Mouse (Mus musculus): Measurements from ENCODE around the gene Plekhg6. TPM values are rescaled to one million over a fixed set of nuclear protein-coding genes. Genes with fewer than 3 reads are reported as not detected.

Plekhg6 gene
- polyA plus RNA-seq, 1 experiment, result not detected

DNA sequence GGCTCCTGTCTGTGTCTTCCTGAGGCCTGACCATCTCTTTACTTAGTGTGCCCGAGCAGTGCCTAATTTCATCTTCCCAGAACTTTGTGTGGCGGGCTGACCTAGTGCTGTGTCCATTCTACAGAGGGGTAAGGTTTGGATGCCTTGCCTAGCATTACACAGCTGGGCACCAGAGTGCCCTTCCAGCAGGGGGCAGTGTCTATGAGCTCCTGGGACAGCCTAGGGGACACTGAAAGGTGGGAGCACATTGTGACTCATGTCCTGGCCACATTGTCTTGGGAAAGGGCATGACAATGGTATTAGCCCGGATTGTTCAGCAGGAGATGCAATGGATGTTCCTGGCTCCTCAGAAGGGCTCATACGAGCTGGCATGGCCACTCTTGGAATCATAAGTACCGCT, 52.4 kb downstream of the Plekhg6 start:
- TF ChIP-seq GATA1 (IDR thresholded peaks at IDR 0.05; ENCODE audit: low read length), result no peak

DNA sequence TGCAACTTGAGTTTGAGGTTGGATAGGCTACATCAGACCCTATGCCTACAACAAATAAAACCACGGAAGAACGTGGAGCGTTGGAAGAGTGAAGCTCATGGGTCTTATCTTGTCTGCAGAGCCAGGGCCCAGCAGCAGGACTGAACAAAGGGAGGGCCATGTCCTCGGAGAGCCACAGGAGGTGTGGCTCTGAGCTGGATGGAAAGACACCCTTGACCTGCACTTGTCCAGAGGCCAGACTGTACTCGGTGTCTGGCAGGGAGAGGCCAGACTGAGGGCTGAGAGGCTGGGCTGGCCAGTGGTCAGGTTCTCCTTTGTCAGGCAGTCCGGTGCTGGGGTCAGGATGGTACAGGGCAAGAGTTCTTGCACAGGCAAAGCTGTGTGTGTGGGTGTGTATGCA, 55.3 kb downstream of the Plekhg6 start:
- TF ChIP-seq GATA1 (IDR thresholded peaks at IDR 0.05; ENCODE audit: low read length), result no peak

DNA sequence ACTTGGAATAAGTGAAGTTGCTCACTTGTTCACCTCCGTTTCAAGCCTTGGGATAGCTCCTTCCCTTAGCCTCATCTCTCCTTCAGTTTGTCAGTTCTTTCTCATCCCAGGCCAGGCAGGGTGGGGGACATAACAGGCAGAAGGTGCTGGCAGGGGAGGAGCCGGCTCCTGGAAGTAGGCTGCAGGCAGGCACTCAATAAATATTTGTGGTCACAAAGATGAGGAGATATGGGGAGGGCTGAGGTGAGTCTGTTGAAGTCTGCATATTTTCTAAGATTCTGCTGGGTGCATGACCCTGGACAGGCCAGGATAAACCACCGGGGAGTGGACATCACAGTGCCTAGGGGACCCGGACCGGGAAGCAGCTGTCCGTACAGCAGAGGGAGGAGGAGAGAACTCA, 57.0 kb downstream of the Plekhg6 start:
- TF ChIP-seq GATA1 (IDR thresholded peaks at IDR 0.05; ENCODE audit: low read length), result no peak

DNA sequence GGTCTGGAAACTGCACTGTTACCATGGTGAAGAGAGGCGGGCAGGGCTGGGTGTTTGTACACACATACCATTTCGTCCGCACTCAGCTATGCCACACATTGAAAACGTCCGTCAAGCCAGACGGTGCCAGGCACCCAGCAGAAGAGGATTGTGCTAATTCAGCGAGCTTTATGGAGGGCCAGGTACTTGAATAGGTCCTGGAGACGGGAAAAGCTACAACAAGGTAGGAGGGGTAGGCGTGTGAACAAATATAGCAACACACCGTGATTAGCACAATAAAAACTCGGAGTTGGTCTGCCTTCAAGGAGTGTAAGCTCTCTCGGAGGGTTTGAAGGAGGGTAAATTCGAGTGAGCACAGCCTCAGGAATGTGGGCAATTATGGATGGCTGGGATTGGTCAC, 57.8 kb downstream of the Plekhg6 start:
- TF ChIP-seq GATA1 (IDR thresholded peaks at IDR 0.05; ENCODE audit: low read length), result no peak

GRCm38 (mm10) chr6:125321114-125321855, 59.3 kb downstream of the Plekhg6 start:
- no peak for TF ChIP-seq GATA1 (IDR thresholded peaks at IDR 0.05; ENCODE audit: low read length)

DNA sequence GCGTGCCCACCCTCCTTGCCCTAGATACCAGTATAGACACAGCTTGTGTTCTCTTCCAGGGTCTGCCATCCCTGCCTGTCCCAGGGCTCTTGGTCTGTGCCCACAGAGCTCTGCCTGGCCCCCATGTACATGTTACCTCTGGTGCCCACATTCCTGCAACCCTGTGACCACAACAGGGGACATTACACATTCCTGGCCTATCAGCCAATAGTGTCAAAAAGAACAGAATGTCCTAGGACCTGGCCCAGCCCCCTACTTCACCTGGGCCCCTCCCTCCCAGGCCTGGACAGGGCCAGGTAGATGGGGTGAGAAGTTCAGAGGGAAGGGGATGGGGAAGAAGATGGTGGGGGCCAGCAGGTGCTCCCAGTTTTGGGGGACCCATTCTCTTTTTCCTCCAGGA, 60.3 kb downstream of the Plekhg6 start, which contains the start of gene Scnn1a:
TSS of gene Scnn1a (plus strand) at position 337 of the 400 bp plus-strand sequence.
- TF ChIP-seq GATA1 (IDR thresholded peaks at IDR 0.05; ENCODE audit: low read length), result no peak

GRCm38 (mm10) chr6:125319919-125320296, 60.7 kb downstream of the Plekhg6 start:
- no peak for TF ChIP-seq GATA1 (IDR thresholded peaks at IDR 0.05; ENCODE audit: low read length)

DNA sequence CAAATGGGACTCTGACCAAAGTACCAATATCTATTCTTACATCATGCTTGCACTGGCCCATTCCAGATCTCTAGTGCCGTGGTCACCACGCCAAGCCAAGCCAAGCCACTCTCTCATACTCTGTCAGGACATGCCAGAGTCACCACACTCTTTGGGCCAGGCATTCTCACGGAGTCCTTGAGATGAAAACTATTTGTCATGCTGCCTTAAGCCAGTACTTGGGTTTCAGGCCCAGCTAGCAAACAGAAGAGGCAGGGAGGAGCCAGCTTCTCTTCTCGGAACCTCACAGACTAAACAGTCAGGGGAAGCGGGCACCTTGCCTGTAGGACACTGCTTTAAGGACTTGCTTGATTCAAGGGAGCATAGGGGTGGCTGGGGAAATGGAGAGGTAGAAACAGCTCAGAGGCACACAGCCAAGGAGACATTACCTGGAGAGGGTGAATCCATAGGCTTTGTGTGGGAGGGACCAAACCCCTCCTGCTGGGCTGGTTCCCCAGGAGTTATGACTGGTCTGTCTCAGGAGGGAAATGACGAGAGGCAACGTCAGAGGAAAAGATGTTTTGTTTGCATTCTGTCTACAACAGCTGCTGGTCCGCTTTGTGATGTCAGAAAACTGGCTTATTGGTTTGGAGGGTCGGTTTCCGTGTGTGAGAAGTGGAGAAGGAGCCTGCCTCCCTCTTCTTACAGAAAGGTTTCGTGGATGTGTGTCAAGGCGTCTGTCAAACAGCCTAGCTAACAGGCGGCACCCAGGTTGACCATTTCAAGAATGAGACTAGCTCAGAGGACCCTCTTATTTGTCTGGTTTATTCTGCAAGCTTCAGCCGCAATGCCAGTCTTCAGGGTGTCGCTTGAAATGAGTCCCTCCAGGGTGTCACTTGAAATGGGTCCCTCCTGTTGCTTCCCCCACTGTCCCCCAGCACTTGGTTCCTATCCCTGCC, 61.3 kb downstream of the Plekhg6 start:
- TF ChIP-seq GATA1 (IDR thresholded peaks at IDR 0.05; ENCODE audit: low read length), result no peak

- no peak for TF ChIP-seq GATA1 (IDR thresholded peaks at IDR 0.05; ENCODE audit: low read length)
Measured at GRCm38 (mm10) chr6:125317077-125317476, 63.5 kb downstream of the Plekhg6 start.

- TF ChIP-seq GATA1 (IDR thresholded peaks at IDR 0.05; ENCODE audit: low read length), result no peak
Measured at GRCm38 (mm10) chr6:125314746-125315145, 65.8 kb downstream of the Plekhg6 start.

DNA sequence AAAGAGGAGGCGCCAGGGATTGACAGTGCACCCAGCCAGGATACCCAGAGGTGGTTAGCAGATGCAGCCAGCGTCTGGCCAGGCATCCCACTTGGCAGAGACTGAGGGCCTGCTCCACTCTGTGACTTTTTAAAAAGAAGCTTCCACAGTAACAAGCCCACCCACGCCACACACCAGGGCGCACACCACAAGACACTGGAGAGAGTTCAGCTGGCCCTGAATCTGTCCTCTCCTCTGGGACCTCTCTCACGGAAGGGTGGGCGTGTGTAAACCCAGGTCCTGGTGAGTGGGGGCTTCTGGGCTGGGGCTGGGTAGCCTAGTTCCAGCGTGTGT, 66.4 kb downstream of the Plekhg6 start:
- TF ChIP-seq GATA1 (IDR thresholded peaks at IDR 0.05; ENCODE audit: low read length), result no peak

DNA sequence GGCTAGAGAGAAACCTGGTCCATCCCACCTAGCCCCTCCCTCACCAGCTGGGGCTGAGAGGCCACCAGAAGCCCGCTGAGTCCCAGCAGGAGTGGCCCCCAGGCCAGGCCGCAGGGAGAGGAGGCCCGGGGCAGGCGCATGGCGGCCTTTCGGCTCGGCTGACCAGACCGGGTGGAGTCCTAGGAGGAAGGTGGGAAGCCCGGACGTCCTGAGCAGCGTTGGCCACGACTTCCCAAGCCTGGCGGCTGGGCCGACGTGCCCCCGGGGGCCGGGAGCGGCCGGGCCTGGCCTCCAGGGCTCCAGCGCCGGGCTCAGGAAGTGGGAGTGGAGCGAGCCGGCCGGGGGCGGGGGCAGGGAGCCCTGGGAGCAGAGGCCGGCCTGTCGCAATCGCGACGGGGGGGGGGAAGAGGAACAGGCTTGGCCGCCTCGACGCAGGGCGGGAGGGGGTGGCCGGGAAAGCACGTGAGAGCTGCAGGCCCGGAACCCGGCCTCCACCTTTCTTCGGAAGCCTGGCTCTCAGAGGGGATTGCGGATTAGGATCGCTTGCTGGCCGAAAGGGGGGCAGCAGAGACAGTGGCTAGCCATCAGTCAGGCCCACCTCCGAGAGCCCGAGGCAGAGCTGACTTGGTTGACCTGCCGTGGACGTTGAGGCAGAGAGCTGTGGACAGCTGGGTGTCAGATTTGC, 66.9 kb downstream of the Plekhg6 start, which contains the start of gene Ltbr:
TSS of gene Ltbr (minus strand) at position 340 of the 685 bp plus-strand sequence.
- TF ChIP-seq GATA1 (IDR thresholded peaks at IDR 0.05; ENCODE audit: low read length), result no peak

Other genes starting within 250 kb of the Plekhg6 start
- gene Nop2, start 248.9 kb downstream of the Plekhg6 start, polyA plus RNA-seq (2012), result 49.3 and 104 TPM in 2 replicates
- gene Iffo1, start 235.6 kb downstream of the Plekhg6 start, polyA plus RNA-seq (2012), result 23.6 and 29.7 TPM in 2 replicates
- 12,939 and 20,956 TPM in 2 replicates for gene Gapdh, start 214.3 kb downstream of the Plekhg6 start, polyA plus RNA-seq (2012)
- 265 and 289 TPM in 2 replicates for gene Ncapd2, start 189.1 kb downstream of the Plekhg6 start, polyA plus RNA-seq (2012)
- 176 and 228 TPM in 2 replicates for gene Mrpl51, start 189.0 kb downstream of the Plekhg6 start, polyA plus RNA-seq (2012)
- 2.3 and 3.1 TPM in 2 replicates for gene Vamp1, start 165.2 kb downstream of the Plekhg6 start, polyA plus RNA-seq (2012)
- gene Tapbpl, start 148.9 kb downstream of the Plekhg6 start, polyA plus RNA-seq (2012), result 1.9 and 2.2 TPM in 2 replicates
- gene Cd27, start 143.8 kb downstream of the Plekhg6 start, polyA plus RNA-seq (2012), result not detected in 2 replicates
- not detected in 2 replicates for gene Tuba3a, start 94.8 kb downstream of the Plekhg6 start, polyA plus RNA-seq (2012)
- gene Ltbr, start 66.9 kb downstream of the Plekhg6 start, polyA plus RNA-seq (2012), result not detected in 2 replicates
- gene Scnn1a, start 60.1 kb downstream of the Plekhg6 start, polyA plus RNA-seq (2012), result not detected in 2 replicates
- not detected in 2 replicates for gene Tnfrsf1a, start 31.4 kb downstream of the Plekhg6 start, polyA plus RNA-seq (2012)
- not detected in 2 replicates for gene Cd9, start 114.0 kb upstream of the Plekhg6 start, polyA plus RNA-seq (2012)
- gene Vwf, start 166.0 kb upstream of the Plekhg6 start, polyA plus RNA-seq (2012), result not detected in 2 replicates